Mouse (Mus musculus) small intestine, adult 2 months (tissue): ENCODE results near the gene Tdgf1. TPM values are rescaled to one million over a fixed set of nuclear protein-coding genes. Genes with fewer than 3 reads are reported as not detected.

ENCODE experiments used
- H3K27ac ChIP-seq: fragments of 200-500 bp; 2 replicates; pipeline ENCODE4 v1.5.1; 2012; ENCODE audit warnings: low read depth, low read length, control low read depth, inconsistent platforms; ENCODE audit not compliant: insufficient read depth
- H3K27me3 ChIP-seq: fragments of 200-500 bp; 2 replicates; pipeline ENCODE4 v1.6.1; 2012; ENCODE audit warnings: mild to moderate bottlenecking, moderate library complexity, low read length, inconsistent platforms; ENCODE audit not compliant: control insufficient read depth, insufficient read depth
- H3K36me3 ChIP-seq: fragments of 200-500 bp; 2 replicates; pipeline ENCODE4 v1.6.1; 2012; ENCODE audit warnings: mild to moderate bottlenecking, low read length, control low read depth, inconsistent platforms; ENCODE audit not compliant: control insufficient read depth, insufficient read depth
- H3K4me1 ChIP-seq: fragments of 200-500 bp; 2 replicates; pipeline ENCODE4 v1.6.1; 2012; ENCODE audit warnings: low read length, inconsistent platforms, mixed read lengths; ENCODE audit not compliant: control insufficient read depth, insufficient read depth, insufficient read length
- H3K4me3 ChIP-seq: fragments of 200-500 bp; 2 replicates; pipeline ENCODE4 v1.5.1; 2012; ENCODE audit warnings: low read depth, mild to moderate bottlenecking, control low read depth, inconsistent platforms, low read length, moderate library complexity
- CTCF ChIP-seq: fragments of 200-500 bp; IDR thresholded peaks from 2 replicates; pipeline ENCODE4 v1.5.1; 2012; ENCODE audit warnings: low read depth, mild to moderate bottlenecking, control low read depth, inconsistent platforms, low read length, moderate library complexity, mixed read lengths; ENCODE audit not compliant: insufficient replicate concordance, insufficient read length; ENCODE audit errors: extremely low read depth
- POLR2A ChIP-seq: fragments of 200-500 bp; IDR thresholded peaks from 2 replicates; pipeline ENCODE4 v1.6.1; 2012; ENCODE audit warnings: low read depth, mild to moderate bottlenecking, control low read depth, inconsistent platforms, low read length, moderate library complexity
- WGBS: fragments of 180-500 bp; shearing (Covaris S2); methylation state at CpG from one replicate; pipeline ENCODE4 v1.1.7; 2018; 5-methylcytosine and 5-hydroxymethylcytosine counted together
- polyA plus RNA-seq: library from polyadenylated mRNA; depleted of rRNA; stranded (reverse); fragments of >200 nt; gene quantifications from 2 replicates; pipeline ENCODE4 v1.2.3, GENCODE M21; 2012; rRNA removed

Tdgf1 gene
- polyA plus RNA-seq = not detected in 2 replicates

DNA sequence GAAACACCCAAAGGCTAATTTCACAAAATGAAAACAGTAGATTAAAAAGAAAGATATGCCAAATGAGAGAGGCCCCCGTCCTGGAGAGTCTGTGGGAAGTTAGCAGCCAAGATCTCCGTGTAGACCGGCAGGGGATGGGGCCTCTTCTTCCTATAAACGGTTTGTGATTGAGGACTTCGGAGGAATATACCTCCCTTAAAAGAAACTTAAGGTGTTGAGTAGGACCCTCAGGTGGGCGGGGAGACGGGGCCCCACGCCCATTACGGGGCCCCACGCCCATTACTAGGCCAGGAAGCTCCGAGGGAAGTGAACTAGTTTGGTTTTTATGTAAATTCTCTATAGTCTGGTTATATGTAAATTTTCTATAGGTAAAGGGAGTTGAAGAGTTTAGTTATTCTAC lies at the start of gene Tdgf1:
Tdgf1 (minus strand) TSS at position 233 of the 400 bp plus-strand sequence.
- TF ChIP-seq POLR2A = no peak
- no peak for TF ChIP-seq CTCF
- Histone ChIP-seq H3K27me3 (0 out of 2 replicates have a peak, but pooled peaks cover 3% of the 10 kb centered on the region), H3K27ac (no peak within 1 kb of the TSS), H3K4me3 (no peak within 1 kb of the TSS), H3K36me3 (no peaks in the 10 kb centered on the region), H3K4me1 (no peaks in the 10 kb centered on the region)
- 36% methylated on average over 11 of the region's 11 CpGs for WGBS

DNA sequence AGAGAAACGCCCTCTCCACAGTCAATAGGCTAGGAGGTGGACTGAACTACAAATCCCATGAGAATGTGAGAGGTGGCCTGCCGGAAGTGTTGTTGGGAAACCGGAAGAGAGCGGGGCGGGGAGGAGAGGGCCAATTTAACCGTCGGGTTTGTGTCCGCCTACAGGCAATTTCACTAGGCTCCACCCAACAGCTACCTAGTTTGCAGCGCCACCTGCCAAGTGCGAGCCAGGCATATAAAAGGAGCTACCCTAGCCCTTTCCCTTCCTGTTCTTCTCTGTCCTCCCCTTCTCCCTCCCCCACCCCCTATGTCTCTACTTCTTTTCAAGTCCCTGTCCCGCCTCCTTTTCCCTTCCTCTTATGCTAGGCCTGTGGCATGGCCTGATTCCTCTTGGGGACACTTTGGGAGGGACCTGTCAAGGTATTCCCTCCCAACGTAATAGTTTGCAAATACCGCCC lies 48.8 kb upstream of the Tdgf1 start:
- H3K36me3 ChIP-seq = no peaks in the 10 kb centered on the region
- WGBS = 5% methylated on average over 13 of the region's 13 CpGs
- TF ChIP-seq CTCF (peak; percentile 31; the same call in 1 of the 2 replicates), POLR2A (peak; percentile 53; the same call in 1 of the 2 replicates)
- no peaks in the 10 kb centered on the region for H3K27me3 ChIP-seq
- peak overlapping the region; percentile 55 for H3K4me3 ChIP-seq
- peaks cover 17% of the 10 kb centered on the region for H3K4me1 ChIP-seq
- H3K27ac ChIP-seq = peak overlapping the region; percentile 58

DNA sequence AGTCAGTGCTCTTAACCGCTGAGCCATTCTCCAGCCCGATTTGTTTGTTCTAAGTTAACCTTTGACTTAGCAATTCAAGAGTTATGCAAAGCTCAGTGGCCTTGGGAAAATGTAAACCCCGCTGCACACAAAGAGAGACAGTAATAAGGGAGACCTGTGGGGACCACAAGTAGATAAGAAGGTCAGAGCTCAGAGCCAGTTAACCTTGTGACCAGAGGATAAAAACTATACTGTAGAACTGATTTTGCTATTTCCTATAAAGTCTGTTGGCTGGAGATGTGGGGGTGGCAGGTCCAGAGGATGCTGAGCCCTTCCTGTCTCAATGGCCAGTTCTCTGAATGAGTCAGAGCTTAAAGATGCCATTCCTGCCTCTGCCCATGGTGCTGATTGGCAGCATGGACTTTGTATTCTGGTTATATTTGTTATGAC lies 47.3 kb upstream of the Tdgf1 start:
- H3K27ac ChIP-seq = no peak overlapping the region
- H3K27me3 ChIP-seq = no peaks in the 10 kb centered on the region
- H3K36me3 ChIP-seq = no peaks in the 10 kb centered on the region
- TF ChIP-seq CTCF (no peak), POLR2A (no peak)
- H3K4me1 ChIP-seq = peaks cover 5% of the 10 kb centered on the region
- no peak overlapping the region for H3K4me3 ChIP-seq
- WGBS = 12% methylated on average over 3 of the region's 3 CpGs

DNA sequence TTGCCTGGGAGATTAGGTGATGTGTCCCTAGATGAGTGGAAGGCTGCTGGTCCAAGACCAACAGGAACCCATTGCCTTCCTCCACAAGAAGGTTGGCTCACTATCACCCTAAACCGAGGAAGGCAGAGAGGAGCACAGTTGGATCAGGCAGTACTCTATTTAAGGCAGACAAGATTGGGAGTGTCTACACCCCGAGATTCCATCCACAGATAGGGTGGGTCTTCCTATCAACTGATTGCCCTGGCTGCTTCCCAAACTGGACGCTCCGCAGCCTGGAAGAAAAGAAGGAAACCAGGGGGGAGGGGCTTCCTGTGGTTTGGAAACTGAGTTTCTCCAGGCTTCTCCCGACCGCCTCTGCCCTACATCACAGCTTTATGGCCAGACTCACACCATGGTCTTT lies 44.2 kb upstream of the Tdgf1 start, which contains the start of gene Rtp3:
Rtp3 (minus strand) TSS at position 380 of the 400 bp plus-strand sequence.
- WGBS = 36% methylated on average over 6 of the region's 6 CpGs
- Histone ChIP-seq H3K4me1 (peaks cover 2% of the 10 kb centered on the region; the same call in 1 of the 2 replicates), H3K27me3 (no peaks in the 10 kb centered on the region), H3K27ac (no peak within 1 kb of the TSS; the same call in 1 of the 2 replicates), H3K4me3 (peak within 1 kb of the TSS; percentile 24; the same call in 1 of the 2 replicates), H3K36me3 (no peaks in the 10 kb centered on the region)
- TF ChIP-seq POLR2A (no peak), CTCF (no peak)

DNA sequence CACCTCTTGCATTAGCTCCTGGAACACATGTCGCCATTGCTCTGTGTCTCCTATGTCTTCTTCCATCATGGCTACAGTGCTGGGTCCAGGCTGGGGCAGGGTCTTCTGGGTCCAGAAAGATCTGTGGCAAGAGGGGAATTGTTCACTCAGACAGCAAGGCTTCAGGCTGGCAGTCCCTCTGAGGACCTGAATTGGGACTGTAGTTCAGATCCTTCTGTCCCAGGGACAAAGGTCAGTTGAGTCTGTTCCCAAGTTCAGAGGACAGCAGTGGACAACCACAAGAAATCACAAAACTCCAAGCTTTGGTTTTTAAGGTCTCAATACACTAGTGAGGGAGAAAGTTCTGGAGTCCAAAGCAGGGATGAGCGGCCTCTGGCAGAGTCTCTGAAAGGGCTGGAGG lies 43.6 kb upstream of the Tdgf1 start:
- WGBS = 92% methylated on average over 2 of the region's 2 CpGs
- H3K27ac ChIP-seq = no peak overlapping the region

DNA sequence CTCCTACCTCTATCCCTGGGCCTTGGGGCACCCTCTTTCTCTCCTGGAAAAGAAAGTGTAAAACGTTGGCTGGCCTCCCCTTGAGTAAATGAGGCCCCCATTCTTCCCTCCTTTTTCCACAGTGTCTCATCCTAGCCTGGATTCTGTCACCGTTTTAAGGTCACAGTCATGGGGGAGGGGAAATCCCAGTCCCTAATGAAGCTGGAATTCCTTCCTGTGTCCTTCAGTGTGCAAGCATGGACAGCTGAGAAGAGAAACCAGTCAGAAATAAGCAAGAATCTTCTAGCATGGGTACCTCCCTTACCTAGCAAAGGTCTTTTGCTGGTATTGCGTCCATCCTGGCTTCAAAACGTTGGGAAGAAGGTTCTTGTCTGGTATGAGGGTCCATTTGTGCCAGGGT lies 43.2 kb upstream of the Tdgf1 start:
- Histone ChIP-seq H3K4me3 (no peak overlapping the region), H3K27ac (no peak overlapping the region), H3K36me3 (no peaks in the 10 kb centered on the region), H3K27me3 (no peaks in the 10 kb centered on the region), H3K4me1 (peaks cover 2% of the 10 kb centered on the region; the same call in 1 of the 2 replicates)
- 52% methylated on average over 4 of the region's 4 CpGs for WGBS
- no peak for TF ChIP-seq POLR2A
- TF ChIP-seq CTCF = no peak

More for the DNA sequence above, 43.6 kb upstream of the Tdgf1 start:
- Histone ChIP-seq H3K36me3 (no peaks in the 10 kb centered on the region), H3K4me1 (peaks cover 2% of the 10 kb centered on the region; the same call in 1 of the 2 replicates), H3K4me3 (no peak overlapping the region), H3K27me3 (no peaks in the 10 kb centered on the region)
- TF ChIP-seq CTCF (no peak), POLR2A (no peak)

DNA sequence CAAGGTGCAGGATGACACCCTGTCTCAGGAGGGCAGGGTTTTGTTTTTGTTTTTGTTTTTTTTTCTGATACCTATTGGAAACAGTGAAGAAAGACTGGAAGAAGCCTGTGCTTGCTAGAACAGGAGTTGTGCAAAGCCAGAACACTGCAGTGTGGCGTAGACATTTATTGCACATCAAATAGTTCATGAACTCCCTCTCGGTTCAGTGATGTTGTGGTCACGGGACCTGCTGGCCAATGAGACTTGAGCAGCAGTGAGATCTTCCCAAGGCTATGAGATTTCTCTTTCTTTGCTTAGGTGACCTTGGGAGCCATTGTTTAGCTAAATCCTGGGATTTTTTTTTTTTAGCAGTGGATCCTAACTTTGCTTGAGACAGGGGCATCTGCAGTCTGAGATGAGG lies 42.1 kb upstream of the Tdgf1 start:
- WGBS = 50% methylated on average over 3 of the region's 3 CpGs
- Histone ChIP-seq H3K4me1 (no peaks in the 10 kb centered on the region), H3K27ac (no peak overlapping the region), H3K36me3 (no peaks in the 10 kb centered on the region), H3K4me3 (no peak overlapping the region), H3K27me3 (no peaks in the 10 kb centered on the region)
- TF ChIP-seq CTCF = no peak
- no peak for TF ChIP-seq POLR2A
